Mouse (Mus musculus): ENCODE measurements around the gene Sh2d3c. TPM values are rescaled to one million over a fixed set of nuclear protein-coding genes. Genes with fewer than 3 reads are reported as not detected.

Gene Sh2d3c
- polyA plus RNA-seq, 1 experiment from 2014 or later, result 23.7 TPM

GRCm38 (mm10) chr2:32680961-32681650, 39.7 kb upstream of the Sh2d3c start:
- Histone ChIP-seq H3K4me2 (ENCODE audit: low read length) (no peak overlapping the region), H3K4me1 (ENCODE audit: control insufficient read depth in 2 of 2, insufficient read depth in 2 of 2, low read length in 2 of 2) (peaks cover 7 to 22% of the 10 kb centered on the region in 2 experiments), H3K36me3 (ENCODE audit: control insufficient read depth, insufficient read depth, low read length) (peaks cover 96% of the 10 kb centered on the region), H3K27ac (replicated peaks in 1 of 2; ENCODE audit: control insufficient read depth in 1 of 2, insufficient read depth in 1 of 2, low read depth in 2 of 2, low read length in 2 of 2) (peak overlapping the region in 1 of 2 experiments; percentile 76; a peak in 1 of 4 replicates), H3K27me3 (ENCODE audit: control insufficient read depth, insufficient read depth, low read length) (no peaks in the 10 kb centered on the region), H3K9me3 (ENCODE audit: control insufficient read depth, low read length) (peaks cover 3% of the 10 kb centered on the region; the same call in 1 of the 2 replicates), H3K9ac (ENCODE audit: low read length) (no peak overlapping the region), H3K4me3 (ENCODE audit: control insufficient read depth in 1 of 2, insufficient read depth in 1 of 2, low read depth in 1 of 2, low read length in 2 of 2) (no peak overlapping the region)
- no peak for ATAC-seq (ENCODE audit: insufficient number of reproducible peaks, insufficient read depth, low FRiP score, low read depth)
- 85% methylated on average over 19 of the region's 19 CpGs for WGBS

DNA sequence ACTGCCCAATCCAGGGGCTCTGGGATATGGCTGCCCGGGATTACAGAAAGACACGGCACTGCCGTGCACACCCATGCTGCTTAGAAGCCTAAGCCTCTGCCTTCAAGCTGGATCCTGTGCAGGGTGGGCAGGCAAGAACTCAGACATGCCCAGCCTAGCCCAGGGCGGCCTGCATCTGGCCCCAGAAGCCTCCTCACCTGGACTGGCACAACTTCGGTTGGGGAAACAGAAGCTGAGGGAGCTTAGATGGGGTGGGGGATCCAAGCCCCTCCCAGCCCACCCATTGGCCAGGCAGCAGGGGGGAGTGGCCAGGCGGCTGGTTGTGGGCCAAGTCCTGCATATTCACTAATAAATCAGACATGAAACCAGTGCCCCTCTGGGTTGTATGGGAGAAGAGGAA, 39.1 kb upstream of the Sh2d3c start:
- H3K27ac ChIP-seq (replicated peaks in 1 of 2; ENCODE audit: control insufficient read depth in 1 of 2, insufficient read depth in 1 of 2, low read depth in 2 of 2, low read length in 2 of 2), result no peak overlapping the region
- H3K4me3 ChIP-seq (ENCODE audit: control insufficient read depth in 1 of 2, insufficient read depth in 1 of 2, low read depth in 1 of 2, low read length in 2 of 2), result no peak overlapping the region
- H3K9me3 ChIP-seq (ENCODE audit: control insufficient read depth, low read length), result peaks cover 3% of the 10 kb centered on the region; the same call in 1 of the 2 replicates
- peaks cover 99% of the 10 kb centered on the region for H3K36me3 ChIP-seq (ENCODE audit: control insufficient read depth, insufficient read depth, low read length)
- no peaks in the 10 kb centered on the region for H3K27me3 ChIP-seq (ENCODE audit: control insufficient read depth, insufficient read depth, low read length)
- H3K4me1 ChIP-seq (ENCODE audit: control insufficient read depth in 2 of 2, insufficient read depth in 2 of 2, low read length in 2 of 2), result peaks cover 7 to 22% of the 10 kb centered on the region in 2 experiments
- ATAC-seq (ENCODE audit: insufficient number of reproducible peaks, insufficient read depth, low FRiP score, low read depth), result no peak
- H3K9ac ChIP-seq (ENCODE audit: low read length), result no peak overlapping the region
- no peak overlapping the region for H3K4me2 ChIP-seq (ENCODE audit: low read length)
- 70% methylated on average over 6 of the region's 6 CpGs for WGBS

- ATAC-seq (ENCODE audit: insufficient number of reproducible peaks, insufficient read depth, low FRiP score, low read depth), result no peak
- Histone ChIP-seq H3K4me2 (ENCODE audit: low read length) (no peak overlapping the region), H3K4me1 (ENCODE audit: control insufficient read depth in 2 of 2, insufficient read depth in 2 of 2, low read length in 2 of 2) (peaks cover 7 to 22% of the 10 kb centered on the region in 2 experiments), H3K27me3 (ENCODE audit: control insufficient read depth, insufficient read depth, low read length) (no peaks in the 10 kb centered on the region), H3K9me3 (ENCODE audit: control insufficient read depth, low read length) (no peaks in the 10 kb centered on the region), H3K27ac (replicated peaks in 1 of 2; ENCODE audit: control insufficient read depth in 1 of 2, insufficient read depth in 1 of 2, low read depth in 2 of 2, low read length in 2 of 2) (no peak overlapping the region), H3K4me3 (ENCODE audit: control insufficient read depth in 1 of 2, insufficient read depth in 1 of 2, low read depth in 1 of 2, low read length in 2 of 2) (no peak overlapping the region), H3K9ac (ENCODE audit: low read length) (no peak overlapping the region), H3K36me3 (ENCODE audit: control insufficient read depth, insufficient read depth, low read length) (peaks cover 98% of the 10 kb centered on the region)
- 75% methylated on average over 14 of the region's 14 CpGs for WGBS
Observed at GRCm38 (mm10) chr2:32682721-32683417, 38.0 kb upstream of the Sh2d3c start.

GRCm38 (mm10) chr2:32683701-32684100, 37.2 kb upstream of the Sh2d3c start:
- Histone ChIP-seq H3K27ac (replicated peaks in 1 of 2; ENCODE audit: control insufficient read depth in 1 of 2, insufficient read depth in 1 of 2, low read depth in 2 of 2, low read length in 2 of 2) (no peak overlapping the region), H3K9ac (ENCODE audit: low read length) (no peak overlapping the region), H3K4me3 (ENCODE audit: control insufficient read depth in 1 of 2, insufficient read depth in 1 of 2, low read depth in 1 of 2, low read length in 2 of 2) (no peak overlapping the region), H3K4me2 (ENCODE audit: low read length) (no peak overlapping the region), H3K9me3 (ENCODE audit: control insufficient read depth, low read length) (no peaks in the 10 kb centered on the region), H3K27me3 (ENCODE audit: control insufficient read depth, insufficient read depth, low read length) (no peaks in the 10 kb centered on the region), H3K36me3 (ENCODE audit: control insufficient read depth, insufficient read depth, low read length) (peaks cover 92% of the 10 kb centered on the region), H3K4me1 (ENCODE audit: control insufficient read depth in 2 of 2, insufficient read depth in 2 of 2, low read length in 2 of 2) (peaks cover 7 to 22% of the 10 kb centered on the region in 2 experiments)
- WGBS, result 88% methylated on average over 10 of the region's 10 CpGs
- ATAC-seq (ENCODE audit: insufficient number of reproducible peaks, insufficient read depth, low FRiP score, low read depth), result no peak

GRCm38 (mm10) chr2:32684681-32685428, 36.0 kb upstream of the Sh2d3c start:
- H3K27ac ChIP-seq (replicated peaks in 1 of 2; ENCODE audit: control insufficient read depth in 1 of 2, insufficient read depth in 1 of 2, low read depth in 2 of 2, low read length in 2 of 2), result no peak overlapping the region
- WGBS, result 80% methylated on average over 15 of the region's 15 CpGs

DNA sequence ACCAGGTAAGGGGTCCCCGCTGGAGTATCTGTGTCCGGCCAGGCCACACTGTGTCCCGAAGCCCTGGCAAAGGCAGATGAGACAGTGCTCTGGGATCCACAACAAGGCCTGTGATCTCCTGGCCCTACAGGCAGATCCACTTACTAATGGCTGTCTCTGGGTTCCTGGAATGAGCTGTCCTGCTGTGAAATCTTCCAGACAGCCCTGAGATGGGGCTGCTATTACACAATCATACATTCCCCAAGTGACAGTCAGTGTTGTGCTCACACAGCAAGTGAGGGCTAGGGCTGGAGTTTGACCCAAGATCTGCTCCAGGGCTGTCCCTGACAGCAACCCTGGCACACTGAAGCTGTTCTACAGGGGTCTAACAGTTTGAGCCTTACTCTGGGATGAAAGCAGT, 35.0 kb upstream of the Sh2d3c start:
- Histone ChIP-seq H3K9ac (ENCODE audit: low read length) (no peak overlapping the region), H3K36me3 (ENCODE audit: control insufficient read depth, insufficient read depth, low read length) (peaks cover 72% of the 10 kb centered on the region), H3K4me1 (ENCODE audit: control insufficient read depth in 2 of 2, insufficient read depth in 2 of 2, low read length in 2 of 2) (peaks cover 0 to 6% of the 10 kb centered on the region in 2 experiments; a peak in 1 of 4 replicates), H3K4me2 (ENCODE audit: low read length) (no peak overlapping the region), H3K27ac (replicated peaks in 1 of 2; ENCODE audit: control insufficient read depth in 1 of 2, insufficient read depth in 1 of 2, low read depth in 2 of 2, low read length in 2 of 2) (no peak overlapping the region), H3K9me3 (ENCODE audit: control insufficient read depth, low read length) (no peaks in the 10 kb centered on the region), H3K27me3 (ENCODE audit: control insufficient read depth, insufficient read depth, low read length) (no peaks in the 10 kb centered on the region), H3K4me3 (ENCODE audit: control insufficient read depth in 1 of 2, insufficient read depth in 1 of 2, low read depth in 1 of 2, low read length in 2 of 2) (no peak overlapping the region)
- 82% methylated on average over 3 of the region's 3 CpGs for WGBS
- no peak for ATAC-seq (ENCODE audit: insufficient number of reproducible peaks, insufficient read depth, low FRiP score, low read depth)

More at GRCm38 (mm10) chr2:32684681-32685428, 36.0 kb upstream of the Sh2d3c start:
- ATAC-seq (ENCODE audit: insufficient number of reproducible peaks, insufficient read depth, low FRiP score, low read depth), result no peak
- Histone ChIP-seq H3K4me1 (ENCODE audit: control insufficient read depth in 2 of 2, insufficient read depth in 2 of 2, low read length in 2 of 2) (peaks cover 5 to 15% of the 10 kb centered on the region in 2 experiments), H3K27me3 (ENCODE audit: control insufficient read depth, insufficient read depth, low read length) (no peaks in the 10 kb centered on the region), H3K4me2 (ENCODE audit: low read length) (no peak overlapping the region), H3K36me3 (ENCODE audit: control insufficient read depth, insufficient read depth, low read length) (peaks cover 81% of the 10 kb centered on the region), H3K9ac (ENCODE audit: low read length) (no peak overlapping the region), H3K4me3 (ENCODE audit: control insufficient read depth in 1 of 2, insufficient read depth in 1 of 2, low read depth in 1 of 2, low read length in 2 of 2) (no peak overlapping the region), H3K9me3 (ENCODE audit: control insufficient read depth, low read length) (no peaks in the 10 kb centered on the region)

- 87% methylated on average over 6 of the region's 6 CpGs for WGBS
- Histone ChIP-seq H3K4me3 (ENCODE audit: control insufficient read depth in 1 of 2, insufficient read depth in 1 of 2, low read depth in 1 of 2, low read length in 2 of 2) (no peak overlapping the region), H3K4me2 (ENCODE audit: low read length) (no peak overlapping the region), H3K36me3 (ENCODE audit: control insufficient read depth, insufficient read depth, low read length) (peaks cover 63% of the 10 kb centered on the region), H3K4me1 (ENCODE audit: control insufficient read depth in 2 of 2, insufficient read depth in 2 of 2, low read length in 2 of 2) (peaks cover 0 to 5% of the 10 kb centered on the region in 2 experiments; a peak in 1 of 4 replicates), H3K9ac (ENCODE audit: low read length) (no peak overlapping the region), H3K9me3 (ENCODE audit: control insufficient read depth, low read length) (no peaks in the 10 kb centered on the region), H3K27me3 (ENCODE audit: control insufficient read depth, insufficient read depth, low read length) (no peaks in the 10 kb centered on the region), H3K27ac (replicated peaks in 1 of 2; ENCODE audit: control insufficient read depth in 1 of 2, insufficient read depth in 1 of 2, low read depth in 2 of 2, low read length in 2 of 2) (no peak overlapping the region)
- ATAC-seq (ENCODE audit: insufficient number of reproducible peaks, insufficient read depth, low FRiP score, low read depth), result no peak
Observed at GRCm38 (mm10) chr2:32686640-32687039, 34.2 kb upstream of the Sh2d3c start.
